Mouse (Mus musculus) inflammation-experienced regulatory T-cells (primary cell): ENCODE measurements around the gene Mypn. TPM values are rescaled to one million over a fixed set of nuclear protein-coding genes. Genes with fewer than 3 reads are reported as not detected.

ENCODE experiments used
- polyA plus RNA-seq, 2 experiments: library from polyadenylated mRNA; unstranded; fragments of 100-300 nt; shearing (Covaris generic); gene quantifications; one replicate each; pipeline ENCODE4 v1.2.1; 2017

Gene Mypn
- polyA plus RNA-seq: 1 to 10 TPM in 1 of 2 experiments, under 1 TPM in 1; 0.13 to 2.8 TPM

DNA sequence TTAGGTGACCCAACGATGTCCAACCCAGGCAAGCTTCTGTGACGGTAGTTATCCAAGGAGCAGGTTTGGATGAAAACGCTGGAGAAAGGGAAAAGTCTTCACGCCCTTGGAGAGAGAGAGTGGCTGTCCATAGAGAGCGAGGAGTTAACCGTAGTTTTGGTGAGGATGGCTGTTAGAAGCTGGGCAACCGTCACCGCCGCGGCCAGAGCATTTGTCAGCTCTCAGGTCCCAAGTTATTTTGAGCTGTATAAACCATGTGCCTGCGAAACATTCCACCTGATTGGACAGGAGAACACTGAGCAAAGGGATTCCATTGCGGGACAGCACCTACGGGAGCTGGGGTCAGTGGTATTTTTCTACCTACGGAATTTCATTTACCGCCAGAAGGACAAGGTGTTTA, at the start of gene Mypn:
Mypn (minus strand) TSS at position 225 of the 400 bp plus-strand sequence.

DNA sequence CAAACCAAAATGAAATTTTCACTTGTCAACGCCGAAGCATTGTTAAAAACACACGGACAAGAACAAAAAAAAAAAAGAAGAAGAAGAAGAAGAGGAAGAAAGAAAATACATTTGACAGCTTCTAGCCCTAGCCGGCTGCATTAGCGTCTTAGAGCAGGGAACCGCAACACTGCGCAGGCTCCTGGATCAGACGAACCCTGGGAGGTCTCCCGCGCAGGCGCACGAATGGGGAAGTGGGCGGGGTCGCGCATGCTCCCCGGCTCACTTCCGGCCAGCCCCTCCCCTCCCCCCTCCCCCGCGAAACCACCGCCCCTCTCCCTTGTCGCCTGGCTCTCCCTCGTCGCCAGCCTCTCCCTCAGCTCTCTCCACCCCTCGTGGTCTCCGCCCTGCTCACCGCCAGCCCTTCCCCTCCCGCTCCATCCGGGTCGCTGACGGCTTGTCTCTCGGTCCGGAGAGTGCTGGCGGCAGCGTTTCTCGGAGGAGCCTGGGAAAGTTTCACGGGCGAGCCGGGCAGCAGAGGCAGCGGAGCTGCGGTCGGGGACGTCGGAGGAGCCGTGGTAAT, 39.8 kb upstream of the Mypn start, which contains the start of gene Herc4:
Herc4 (plus strand) TSS at position 318 of the 562 bp plus-strand sequence.

DNA sequence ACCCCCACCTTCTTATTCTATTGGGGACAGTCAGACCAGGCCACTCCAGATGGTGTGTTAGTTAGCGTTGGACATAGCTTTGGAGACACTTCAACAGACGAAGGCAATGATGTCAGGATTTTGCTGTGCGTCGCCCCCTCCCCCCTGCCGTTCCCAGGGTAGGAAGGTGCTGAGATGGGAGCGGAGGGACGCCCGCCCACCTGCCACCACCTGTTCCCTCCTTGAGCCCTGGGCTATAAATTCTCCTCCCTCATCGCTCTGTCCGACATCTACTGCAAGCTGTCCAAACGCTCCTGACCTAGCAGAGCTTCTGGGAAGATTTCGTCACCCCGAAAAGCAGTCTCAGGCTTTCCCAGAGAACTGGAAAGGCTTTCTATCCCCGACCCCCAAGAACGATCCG, 104.2 kb downstream of the Mypn start, which contains the start of gene Atoh7:
Atoh7 (plus strand) TSS at position 131 of the 400 bp plus-strand sequence.

Other genes starting within 250 kb of the Mypn start
- gene Rufy2, start 223.7 kb downstream of the Mypn start, polyA plus RNA-seq: 10 to 100 TPM; 41.4 to 55.3 TPM
- 10 to 100 TPM; 82.5 to 92.5 TPM for gene Hnrnph3, start 179.7 kb downstream of the Mypn start, polyA plus RNA-seq
- under 1 TPM; 0.47 to 0.81 TPM for gene Pbld2, start 179.6 kb downstream of the Mypn start, polyA plus RNA-seq
- 1 to 10 TPM in 1 of 2 experiments, under 1 TPM in 1; 0.16 to 1.7 TPM for gene Pbld1, start 143.8 kb downstream of the Mypn start, polyA plus RNA-seq
- gene Atoh7, start 104.3 kb downstream of the Mypn start, polyA plus RNA-seq: not detected
- gene Herc4, start 39.9 kb upstream of the Mypn start, polyA plus RNA-seq: 100 to 1,000 TPM; 109 to 110 TPM
- gene Sirt1, start 177.8 kb upstream of the Mypn start, polyA plus RNA-seq: 10 to 100 TPM; 21.7 TPM
- 1 to 10 TPM; 6.2 to 8.1 TPM for gene Dnajc12, start 178.5 kb upstream of the Mypn start, polyA plus RNA-seq
- not detected for gene Gm7075, start 217.8 kb upstream of the Mypn start, polyA plus RNA-seq
- gene Ctnna3, start 226.1 kb upstream of the Mypn start, polyA plus RNA-seq: 1 to 10 TPM in 1 of 2 experiments, under 1 TPM in 1; 0.25 to 1.9 TPM